Mouse (Mus musculus): ENCODE results near the gene Gabarapl2.

The Gabarapl2 gene

DNA sequence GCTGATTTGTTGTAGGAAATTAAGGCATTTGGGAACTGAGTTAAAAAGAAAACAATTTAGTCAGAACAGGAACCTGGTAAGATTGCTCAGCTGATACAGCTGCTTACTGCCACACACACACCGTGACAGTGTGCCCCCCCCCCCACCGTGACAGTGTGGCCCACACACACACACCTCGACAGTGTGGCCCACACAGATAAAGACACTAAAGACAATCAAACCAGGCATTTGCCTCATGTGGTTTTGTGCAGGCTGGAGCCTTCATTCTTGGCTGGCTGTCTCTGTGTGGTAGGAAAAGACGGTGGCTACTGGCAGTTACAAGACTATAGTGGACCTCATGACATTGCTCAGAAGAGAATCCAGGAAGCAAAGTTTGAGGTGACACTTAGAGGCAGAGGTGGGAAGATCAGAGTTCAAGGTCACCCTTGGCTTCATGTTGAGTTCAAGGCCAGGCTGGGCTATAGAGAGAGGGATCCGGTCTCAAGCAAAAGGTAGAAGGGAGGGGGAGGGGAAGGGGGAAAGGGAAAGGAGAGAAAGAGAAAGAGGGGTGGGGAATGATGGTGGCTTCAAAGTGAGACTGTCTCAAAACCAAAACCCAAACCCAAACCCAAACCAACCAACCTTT lies 26.9 kb downstream of the Gabarapl2 start:
- peak; percentile 79 for DNase-seq (ENCODE audit: low read depth, low spot score)

DNA sequence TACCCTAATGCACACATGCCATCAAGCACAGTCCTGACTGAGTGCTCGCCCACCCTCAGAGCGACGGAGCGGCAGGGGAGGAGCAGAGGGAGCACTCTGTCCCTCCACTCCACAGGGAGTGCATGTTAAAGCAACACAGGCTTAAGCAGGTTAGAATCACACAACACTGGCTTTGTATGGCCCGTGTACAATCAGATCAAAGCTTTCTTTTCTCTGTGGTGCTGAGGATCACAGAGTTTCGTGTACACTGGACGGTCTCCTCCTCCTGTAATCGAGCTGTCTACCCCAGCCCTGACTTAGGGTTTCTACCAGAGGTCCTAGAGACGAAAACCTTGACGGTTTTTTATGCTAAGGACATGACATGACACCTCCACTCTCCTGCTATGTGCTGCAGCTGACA lies 28.0 kb downstream of the Gabarapl2 start:
- DNase-seq (ENCODE audit: low read depth, low spot score): peak; percentile 70

DNA sequence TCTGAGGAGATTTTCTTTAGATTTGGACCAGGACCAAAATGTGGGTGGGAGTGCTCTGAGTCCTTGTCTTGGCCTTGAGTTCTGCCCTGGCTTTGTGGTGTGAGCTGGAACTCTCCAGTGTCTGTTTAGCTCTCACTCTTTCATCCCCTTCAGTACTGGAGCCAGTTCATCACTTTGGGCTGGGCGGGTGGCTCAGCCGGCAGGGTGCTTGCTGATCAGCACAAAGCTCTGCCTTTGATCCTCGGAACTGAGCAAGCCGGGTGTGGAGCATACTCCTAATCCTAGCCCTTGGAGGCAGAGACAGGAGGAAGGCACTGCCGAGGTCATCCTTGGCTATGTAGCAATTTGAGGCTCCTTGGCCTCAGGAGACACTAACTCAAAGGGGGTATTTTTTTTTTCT lies 28.5 kb downstream of the Gabarapl2 start:
- peak; percentile 82 for DNase-seq (ENCODE audit: low read depth, low spot score)

DNA sequence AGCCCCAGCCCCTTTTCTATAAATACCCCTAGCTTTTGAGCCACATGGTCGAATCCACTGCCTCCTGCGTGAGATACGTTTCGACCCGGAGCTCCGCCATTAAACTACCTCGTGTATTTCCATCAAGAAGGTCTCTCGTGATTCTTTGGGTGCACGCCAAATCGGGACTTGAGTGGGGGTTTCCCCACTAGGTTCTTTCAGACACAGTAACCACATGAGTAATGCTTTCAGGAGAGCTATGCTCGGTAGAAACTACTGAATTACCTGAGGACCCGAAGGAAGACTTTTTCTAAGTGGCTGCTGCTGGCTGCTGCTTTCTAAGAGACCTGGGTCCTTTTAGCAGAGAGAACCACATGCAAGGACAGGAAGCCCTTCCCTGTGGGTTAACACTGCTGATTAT lies 33.6 kb downstream of the Gabarapl2 start:
- DNase-seq (ENCODE audit: low read depth, low spot score): peak; percentile 53

DNA sequence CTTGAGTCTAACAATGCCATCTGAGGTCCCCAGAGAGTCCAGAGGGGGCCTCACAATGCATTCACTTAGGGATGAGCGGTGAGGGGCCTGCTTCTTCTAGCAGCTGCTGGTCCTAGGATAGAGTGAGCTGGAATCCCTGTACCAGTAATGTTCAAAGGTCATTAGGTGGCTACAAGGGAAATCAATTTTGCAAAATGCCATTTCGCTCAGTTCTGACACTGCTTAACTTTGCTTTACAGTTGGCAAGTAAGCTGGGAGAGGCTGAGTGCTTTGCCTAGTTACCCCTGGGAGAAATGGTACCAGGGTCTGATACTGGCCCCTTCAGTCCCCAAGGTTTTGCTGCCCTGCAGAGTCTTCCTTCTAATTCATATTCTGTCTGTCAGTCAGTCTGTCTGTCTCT lies 35.2 kb downstream of the Gabarapl2 start:
- no peak for DNase-seq (ENCODE audit: low read depth, low spot score)

DNA sequence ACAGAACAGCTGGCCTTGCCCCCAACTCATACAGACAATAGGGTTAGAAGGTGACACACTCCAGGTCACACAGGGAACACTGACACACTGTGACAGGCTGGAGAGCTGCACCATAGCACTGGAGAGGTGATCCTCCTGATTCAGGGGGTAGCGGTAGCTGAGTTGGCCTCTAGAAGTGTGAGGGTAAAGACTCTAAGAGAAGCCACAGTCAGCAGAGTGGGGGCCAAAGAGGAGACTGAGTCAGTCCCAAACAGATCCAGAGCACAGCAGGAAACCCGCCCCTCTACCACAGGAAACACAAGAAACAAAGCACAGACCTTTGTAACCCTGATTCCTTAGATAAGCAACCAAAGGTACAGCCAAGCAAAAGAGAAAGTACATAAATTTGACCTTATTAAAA lies 35.8 kb downstream of the Gabarapl2 start:
- DNase-seq (ENCODE audit: low read depth, low spot score): peak; percentile 54

DNA sequence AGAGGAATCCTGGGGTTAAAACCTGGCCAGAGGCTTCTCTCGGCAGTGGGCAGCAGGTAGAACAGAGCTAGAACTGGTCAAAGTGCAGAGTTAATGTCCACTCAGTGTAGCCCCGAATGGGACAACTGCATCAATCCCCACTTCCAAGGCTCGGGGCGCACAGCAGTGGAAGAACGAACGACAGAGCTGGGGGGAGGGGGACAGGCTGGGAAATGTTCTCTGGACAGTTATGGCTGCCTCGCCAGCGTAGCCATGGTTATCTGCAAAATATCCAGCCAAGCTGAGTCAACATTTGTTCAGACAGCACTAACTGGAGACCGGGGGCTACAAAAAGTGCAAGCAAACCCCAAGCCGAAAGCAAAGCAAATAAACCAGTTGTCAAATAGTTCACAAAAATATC lies 37.6 kb downstream of the Gabarapl2 start:
- DNase-seq (ENCODE audit: low read depth, low spot score): no peak

DNA sequence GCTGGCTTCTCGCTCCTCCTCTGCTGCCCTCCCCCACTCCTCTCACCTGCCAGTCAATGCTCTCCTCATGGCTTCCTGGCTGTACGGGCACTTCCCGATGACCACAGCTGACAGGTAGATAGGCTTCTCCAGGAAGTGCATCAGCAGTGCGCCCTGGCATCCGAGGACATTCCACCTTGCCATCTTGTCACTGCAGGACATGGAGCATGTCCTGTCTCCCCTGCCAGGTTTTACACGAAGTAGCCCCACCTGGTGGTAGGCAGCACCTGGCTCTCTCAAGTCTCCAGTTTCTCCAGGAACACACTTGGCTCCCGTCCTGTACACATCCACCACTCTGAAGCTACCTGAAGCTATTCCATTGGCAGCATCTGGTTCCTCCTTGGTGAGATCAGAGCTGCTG lies 41.6 kb downstream of the Gabarapl2 start:
- DNase-seq (ENCODE audit: low read depth, low spot score): peak; percentile 70

DNA sequence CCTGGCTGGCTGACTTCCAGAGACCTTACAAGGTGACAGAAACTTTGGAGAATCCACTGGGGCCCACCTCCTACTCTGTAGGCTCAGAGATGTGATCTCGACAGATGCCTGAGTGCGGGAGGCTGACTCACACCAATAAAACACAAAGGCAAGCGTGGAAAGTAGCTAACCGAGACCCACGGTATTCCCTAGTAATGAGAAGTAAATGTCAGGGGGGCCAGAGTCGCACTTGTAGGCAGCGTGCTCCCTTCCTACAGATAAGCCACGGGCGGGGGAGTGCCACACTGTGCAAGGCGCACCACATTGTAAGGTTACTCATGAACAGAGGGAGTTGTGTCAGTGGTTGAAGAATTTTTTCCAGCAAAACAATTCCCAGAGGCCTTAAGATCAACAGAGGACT lies 44.0 kb downstream of the Gabarapl2 start:
- DNase-seq (ENCODE audit: low read depth, low spot score): no peak

DNA sequence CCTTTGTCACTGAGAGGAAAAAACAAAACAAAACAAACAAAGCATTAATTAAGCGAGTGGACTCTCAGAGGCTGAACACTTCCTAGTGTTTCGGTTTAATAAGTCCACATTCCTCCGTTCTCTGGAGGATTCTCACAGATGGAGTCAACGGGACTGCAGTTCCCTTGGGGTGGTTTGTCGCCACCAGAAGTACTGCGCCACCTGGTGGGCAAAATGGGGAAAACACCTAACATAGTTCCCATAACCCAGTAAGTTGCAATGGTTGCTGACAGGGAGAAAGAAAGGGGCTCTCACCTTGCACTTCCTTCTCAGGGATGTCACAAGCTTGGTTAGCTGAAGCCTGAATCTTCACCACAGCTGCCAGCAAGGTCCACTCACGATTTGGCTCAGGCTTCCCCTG lies 49.4 kb downstream of the Gabarapl2 start:
- DNase-seq (ENCODE audit: low read depth, low spot score): peak; percentile 92

DNA sequence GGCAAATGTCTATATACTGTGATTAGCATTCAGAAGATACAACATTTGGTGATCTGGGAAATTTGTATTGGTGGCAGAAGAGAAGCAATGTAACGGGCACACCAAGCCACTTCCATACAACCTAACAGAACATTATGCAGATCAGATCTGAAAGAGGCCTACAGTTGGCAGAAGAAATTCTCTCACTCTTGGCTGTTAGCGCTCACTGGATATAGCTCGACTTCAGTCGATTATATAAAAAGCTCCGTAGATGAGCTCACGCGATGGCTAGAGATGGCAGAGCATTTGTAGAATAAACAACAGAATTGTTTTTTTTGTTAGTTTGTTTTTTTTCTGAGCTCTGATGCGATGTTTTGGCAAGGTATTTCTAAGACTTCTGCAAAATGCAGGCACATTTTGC lies 50.8 kb downstream of the Gabarapl2 start:
- DNase-seq (ENCODE audit: low read depth, low spot score): no peak

DNA sequence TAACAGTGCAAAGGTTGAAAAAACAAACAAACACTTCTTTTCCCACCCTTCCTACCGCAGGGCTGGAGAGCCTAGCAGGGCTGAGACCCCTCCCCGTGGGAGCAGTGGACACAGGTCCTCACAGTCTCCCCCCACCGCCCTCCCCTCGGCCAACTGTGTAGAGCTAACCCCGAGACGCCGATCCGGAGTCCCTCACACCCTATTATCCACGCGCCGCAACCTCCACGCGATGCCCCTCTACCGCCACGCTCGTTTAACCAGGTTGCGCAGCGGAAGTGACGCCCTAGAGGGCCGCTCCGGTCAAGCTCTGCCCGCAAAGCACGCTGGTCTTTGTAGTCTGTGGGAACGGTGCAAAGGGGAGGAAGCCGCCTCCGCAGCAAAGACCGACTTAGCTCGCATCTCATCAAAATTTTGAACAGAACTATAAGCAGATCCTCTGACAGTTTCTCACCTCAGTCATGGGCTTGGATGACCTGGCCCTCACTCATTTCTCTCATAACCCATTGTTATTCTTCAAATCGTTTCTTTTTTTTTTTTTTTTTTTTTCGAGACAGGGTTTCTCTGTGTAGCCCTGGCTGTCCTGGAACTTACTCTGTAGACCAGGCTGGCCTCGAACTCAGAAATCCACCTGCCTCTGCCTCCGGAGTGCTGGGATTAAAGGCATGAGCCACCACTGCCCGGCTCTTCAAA lies 51.7 kb downstream of the Gabarapl2 start, which contains the start of gene Adat1:
Adat1 (minus strand) TSS at position 290 of the 690 bp plus-strand sequence.
- peak; percentile 91 for DNase-seq (ENCODE audit: low read depth, low spot score)

DNA sequence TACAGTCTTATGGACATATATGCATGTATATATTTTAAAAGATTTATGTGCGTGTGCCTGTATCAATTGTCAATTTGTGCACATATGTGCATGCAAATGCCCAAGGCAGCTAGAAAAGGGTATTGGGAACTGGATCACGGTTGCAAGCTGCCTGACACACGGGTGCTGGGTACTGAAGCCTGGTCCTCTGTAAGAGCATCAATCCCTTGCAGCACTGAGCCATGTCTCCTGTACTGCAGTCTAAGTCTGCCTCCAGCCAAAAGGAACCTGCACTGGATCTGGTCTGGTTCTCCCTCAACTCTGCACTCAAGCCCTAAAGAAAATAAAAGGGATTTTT lies 52.2 kb downstream of the Gabarapl2 start:
- DNase-seq (ENCODE audit: low read depth, low spot score): no peak
